Mouse (Mus musculus): ENCODE results near the gene Glul. TPM values are rescaled to one million over a fixed set of nuclear protein-coding genes. Genes with fewer than 3 reads are reported as not detected.

Glul gene
- polyA plus RNA-seq, 1 experiment from 2014 or later: 214 TPM

- no peak overlapping the region for H3K4me2 ChIP-seq
- no peaks in the 10 kb centered on the region for H3K4me1 ChIP-seq (replicated peaks)
- H3K9me3 ChIP-seq: no peaks in the 10 kb centered on the region
- peaks cover 18% of the 10 kb centered on the region for H3K36me3 ChIP-seq
- whole genome bisulfite sequencing: 87% methylated on average over 3 of the region's 3 CpGs
- no peak overlapping the region for H3K9ac ChIP-seq
- no peaks in the 10 kb centered on the region for H3K27me3 ChIP-seq
- H3K27ac ChIP-seq (replicated peaks): no peak overlapping the region
- H3K4me3 ChIP-seq: no peak overlapping the region
- no peak for ATAC-seq (ENCODE audit: low FRiP score, low read depth)
These were observed 14.1 kb downstream of the Glul start for GRCm38 (mm10) chr1:153913869-153914268.

GRCm38 (mm10) chr1:153918521-153919206, 18.9 kb downstream of the Glul start:
- no peaks in the 10 kb centered on the region for H3K36me3 ChIP-seq
- ATAC-seq (ENCODE audit: low FRiP score, low read depth): no peak
- no peaks in the 10 kb centered on the region for H3K27me3 ChIP-seq
- no peak overlapping the region for H3K4me3 ChIP-seq
- no peak overlapping the region for H3K4me2 ChIP-seq
- H3K4me1 ChIP-seq (replicated peaks): no peaks in the 10 kb centered on the region
- WGBS: 76% methylated on average over 3 of the region's 3 CpGs
- H3K9ac ChIP-seq: no peak overlapping the region
- no peak overlapping the region for H3K27ac ChIP-seq (replicated peaks)
- H3K9me3 ChIP-seq: no peaks in the 10 kb centered on the region

GRCm38 (mm10) chr1:153921642-153922041, 21.9 kb downstream of the Glul start:
- Histone ChIP-seq H3K9me3 (no peaks in the 10 kb centered on the region), H3K9ac (no peak overlapping the region), H3K36me3 (no peaks in the 10 kb centered on the region), H3K27ac (replicated peaks) (no peak overlapping the region), H3K4me2 (no peak overlapping the region), H3K4me1 (replicated peaks) (no peaks in the 10 kb centered on the region), H3K4me3 (no peak overlapping the region), H3K27me3 (no peaks in the 10 kb centered on the region)
- 95% methylated on average over 3 of the region's 3 CpGs for WGBS
- no peak for ATAC-seq (ENCODE audit: low FRiP score, low read depth)

GRCm38 (mm10) chr1:153922571-153923021, 22.9 kb downstream of the Glul start:
- no peaks in the 10 kb centered on the region for H3K9me3 ChIP-seq
- H3K9ac ChIP-seq: no peak overlapping the region
- WGBS: 62% methylated on average over 5 of the region's 5 CpGs
- no peaks in the 10 kb centered on the region for H3K4me1 ChIP-seq (replicated peaks)
- H3K27me3 ChIP-seq: no peaks in the 10 kb centered on the region
- no peak overlapping the region for H3K27ac ChIP-seq (replicated peaks)
- no peak overlapping the region for H3K4me3 ChIP-seq
- H3K36me3 ChIP-seq: no peaks in the 10 kb centered on the region
- no peak for ATAC-seq (ENCODE audit: low FRiP score, low read depth)
- H3K4me2 ChIP-seq: no peak overlapping the region

GRCm38 (mm10) chr1:153924395-153925385, 24.9 kb downstream of the Glul start:
- no peak overlapping the region for H3K9ac ChIP-seq
- no peaks in the 10 kb centered on the region for H3K9me3 ChIP-seq
- H3K27ac ChIP-seq (replicated peaks): no peak overlapping the region
- no peak overlapping the region for H3K4me2 ChIP-seq
- H3K4me3 ChIP-seq: no peak overlapping the region
- H3K27me3 ChIP-seq: no peaks in the 10 kb centered on the region
- ATAC-seq (ENCODE audit: low FRiP score, low read depth): no peak
- H3K4me1 ChIP-seq (replicated peaks): no peaks in the 10 kb centered on the region
- 88% methylated on average over 6 of the region's 6 CpGs for WGBS
- H3K36me3 ChIP-seq: no peaks in the 10 kb centered on the region

GRCm38 (mm10) chr1:153930431-153930830, 30.7 kb downstream of the Glul start:
- no peaks in the 10 kb centered on the region for H3K36me3 ChIP-seq
- no peak overlapping the region for H3K9ac ChIP-seq
- no peak overlapping the region for H3K4me2 ChIP-seq
- no peak overlapping the region for H3K27ac ChIP-seq (replicated peaks)
- no peak for ATAC-seq (ENCODE audit: low FRiP score, low read depth)
- 88% methylated on average over 2 of the region's 2 CpGs for WGBS
- no peaks in the 10 kb centered on the region for H3K9me3 ChIP-seq
- no peaks in the 10 kb centered on the region for H3K27me3 ChIP-seq
- no peak overlapping the region for H3K4me3 ChIP-seq
- no peaks in the 10 kb centered on the region for H3K4me1 ChIP-seq (replicated peaks)

GRCm38 (mm10) chr1:153933772-153934171, 34.0 kb downstream of the Glul start:
- no peaks in the 10 kb centered on the region for H3K4me1 ChIP-seq (replicated peaks)
- no peaks in the 10 kb centered on the region for H3K36me3 ChIP-seq
- no peak for ATAC-seq (ENCODE audit: low FRiP score, low read depth)
- H3K9me3 ChIP-seq: no peaks in the 10 kb centered on the region
- WGBS: 64% methylated on average over 1 of the region's 1 CpGs
- H3K4me3 ChIP-seq: no peak overlapping the region
- H3K27me3 ChIP-seq: no peaks in the 10 kb centered on the region
- H3K9ac ChIP-seq: no peak overlapping the region
- no peak overlapping the region for H3K4me2 ChIP-seq
- no peak overlapping the region for H3K27ac ChIP-seq (replicated peaks)

GRCm38 (mm10) chr1:153935844-153936380, 36.2 kb downstream of the Glul start:
- Histone ChIP-seq H3K4me2 (no peak overlapping the region), H3K27ac (replicated peaks) (no peak overlapping the region), H3K27me3 (no peaks in the 10 kb centered on the region), H3K36me3 (no peaks in the 10 kb centered on the region), H3K9me3 (no peaks in the 10 kb centered on the region), H3K4me1 (replicated peaks) (no peaks in the 10 kb centered on the region), H3K4me3 (no peak overlapping the region), H3K9ac (no peak overlapping the region)
- 70% methylated on average over 12 of the region's 12 CpGs for WGBS
- no peak for ATAC-seq (ENCODE audit: low FRiP score, low read depth)

GRCm38 (mm10) chr1:153937025-153937424, 37.3 kb downstream of the Glul start:
- Histone ChIP-seq H3K36me3 (no peaks in the 10 kb centered on the region), H3K4me1 (replicated peaks) (no peaks in the 10 kb centered on the region), H3K4me3 (no peak overlapping the region), H3K27me3 (no peaks in the 10 kb centered on the region), H3K9ac (no peak overlapping the region), H3K27ac (replicated peaks) (no peak overlapping the region), H3K4me2 (no peak overlapping the region), H3K9me3 (no peaks in the 10 kb centered on the region)
- ATAC-seq (ENCODE audit: low FRiP score, low read depth): no peak
- 97% methylated on average over 2 of the region's 2 CpGs for WGBS

GRCm38 (mm10) chr1:153940986-153941385, 41.2 kb downstream of the Glul start:
- no peak overlapping the region for H3K4me3 ChIP-seq
- 91% methylated on average over 2 of the region's 2 CpGs for WGBS
- no peak overlapping the region for H3K4me2 ChIP-seq
- no peak for ATAC-seq (ENCODE audit: low FRiP score, low read depth)
- H3K27ac ChIP-seq (replicated peaks): no peak overlapping the region
- no peak overlapping the region for H3K9ac ChIP-seq
- no peaks in the 10 kb centered on the region for H3K36me3 ChIP-seq
- no peaks in the 10 kb centered on the region for H3K4me1 ChIP-seq (replicated peaks)
- no peaks in the 10 kb centered on the region for H3K27me3 ChIP-seq
- no peaks in the 10 kb centered on the region for H3K9me3 ChIP-seq

GRCm38 (mm10) chr1:153945181-153945580, 45.4 kb downstream of the Glul start:
- ATAC-seq (ENCODE audit: low FRiP score, low read depth): no peak
- H3K4me3 ChIP-seq: no peak overlapping the region
- no peaks in the 10 kb centered on the region for H3K36me3 ChIP-seq
- H3K9ac ChIP-seq: no peak overlapping the region
- no peaks in the 10 kb centered on the region for H3K9me3 ChIP-seq
- no peak overlapping the region for H3K27ac ChIP-seq (replicated peaks)
- no peak overlapping the region for H3K4me2 ChIP-seq
- WGBS: 68% methylated on average over 5 of the region's 5 CpGs
- no peaks in the 10 kb centered on the region for H3K27me3 ChIP-seq
- H3K4me1 ChIP-seq (replicated peaks): no peaks in the 10 kb centered on the region

- H3K27me3 ChIP-seq: no peaks in the 10 kb centered on the region
- H3K4me2 ChIP-seq: no peak overlapping the region
- H3K9ac ChIP-seq: no peak overlapping the region
- no peaks in the 10 kb centered on the region for H3K9me3 ChIP-seq
- no peaks in the 10 kb centered on the region for H3K36me3 ChIP-seq
- no peak overlapping the region for H3K4me3 ChIP-seq
- H3K27ac ChIP-seq (replicated peaks): no peak overlapping the region
- WGBS: 10% methylated on average over 7 of the region's 7 CpGs
- no peaks in the 10 kb centered on the region for H3K4me1 ChIP-seq (replicated peaks)
- no peak for ATAC-seq (ENCODE audit: low FRiP score, low read depth)
These were observed 47.2 kb downstream of the Glul start for GRCm38 (mm10) chr1:153946971-153947370.
